Mouse (Mus musculus) kidney, adult 2 months (tissue): Measurements from ENCODE around the gene Tmem120a. TPM values are rescaled to one million over a fixed set of nuclear protein-coding genes. Genes with fewer than 3 reads are reported as not detected.

Experiments used
- DNase-seq: peaks from one replicate; pipeline ENCODE4 v3.0.0; 2021
- H3K27ac ChIP-seq: fragments of 200-500 bp; 2 replicates; pipeline ENCODE4 v1.5.1; 2012; ENCODE audit warnings: low read depth, low read length, control low read depth, inconsistent platforms; ENCODE audit not compliant: insufficient read depth
- H3K27me3 ChIP-seq: fragments of 200-500 bp; replicated peaks from 2 replicates; pipeline ENCODE4 v1.6.1; 2012; ENCODE audit warnings: mild to moderate bottlenecking, moderate library complexity, low read length, inconsistent platforms; ENCODE audit not compliant: control insufficient read depth, insufficient read depth
- H3K36me3 ChIP-seq: fragments of 200-500 bp; 2 replicates; pipeline ENCODE4 v1.6.1; 2012; ENCODE audit warnings: mild to moderate bottlenecking, moderate library complexity, low read length, inconsistent platforms; ENCODE audit not compliant: control insufficient read depth, insufficient read depth
- H3K4me1 ChIP-seq: fragments of 200-500 bp; 2 replicates; pipeline ENCODE4 v1.6.1; 2011; ENCODE audit warnings: low read length; ENCODE audit not compliant: control insufficient read depth, insufficient read depth
- H3K4me3 ChIP-seq: fragments of 200-500 bp; 2 replicates; pipeline ENCODE4 v1.5.1; 2011; ENCODE audit warnings: mild to moderate bottlenecking, low read depth, low read length, control low read depth; ENCODE audit not compliant: insufficient read depth
- CTCF ChIP-seq: fragments of 200-500 bp; conservative IDR thresholded peaks from 2 replicates; pipeline ENCODE4 v1.5.1; 2011; ENCODE audit warnings: low read depth, mild to moderate bottlenecking, control low read depth, low read length, moderate library complexity, mixed read lengths; ENCODE audit not compliant: insufficient read depth, insufficient read length
- POLR2A ChIP-seq: fragments of 200-500 bp; IDR thresholded peaks from one replicate; pipeline ENCODE4 v1.6.1; 2011; ENCODE audit warnings: low read depth, low read length, control low read depth
- WGBS: fragments of 180-500 bp; shearing (Covaris S2); methylation state at CpG from one replicate; pipeline ENCODE4 v1.1.7; 2018; 5-methylcytosine and 5-hydroxymethylcytosine counted together
- polyA plus RNA-seq: library from polyadenylated mRNA; depleted of rRNA; stranded (reverse); fragments of >200 nt; gene quantifications from 2 replicates; pipeline ENCODE4 v1.2.3, GENCODE M21; 2012; rRNA removed

Tmem120a gene
- polyA plus RNA-seq, result 91.3 and 96.7 TPM in 2 replicates

GRCm38 (mm10) chr5:135743741-135744609 lies at the start of gene Tmem120a:
Gene Tmem120a (minus strand): TSS chr5:135744448.
- Histone ChIP-seq H3K36me3 (no peaks in the 10 kb centered on the region), H3K4me3 (peak within 1 kb of the TSS; percentile 70), H3K4me1 (peaks cover 9% of the 10 kb centered on the region; the same call in 1 of the 2 replicates), H3K27ac (peak within 1 kb of the TSS; percentile 79), H3K27me3 (no peaks in the 10 kb centered on the region)
- under 1% methylated on average over 60 of the region's 60 CpGs for WGBS
- peak; percentile 98 for DNase-seq
- TF ChIP-seq CTCF (no peak), POLR2A (peak; percentile 45)

- no peak overlapping the region for H3K4me3 ChIP-seq
- H3K36me3 ChIP-seq, result peaks cover 10% of the 10 kb centered on the region
- peaks cover 6% of the 10 kb centered on the region; the same call in 1 of the 2 replicates for H3K4me1 ChIP-seq
- no peak for TF ChIP-seq CTCF
- no peak for TF ChIP-seq POLR2A
- no peaks in the 10 kb centered on the region for H3K27me3 ChIP-seq
- 67% methylated on average over 4 of the region's 4 CpGs for WGBS
- DNase-seq, result peak; percentile 29
- H3K27ac ChIP-seq, result no peak overlapping the region
These were observed 38.7 kb upstream of the Tmem120a start for GRCm38 (mm10) chr5:135782901-135783300.

- H3K4me1 ChIP-seq, result peaks cover 21% of the 10 kb centered on the region
- no peaks in the 10 kb centered on the region for H3K27me3 ChIP-seq
- H3K27ac ChIP-seq, result no peak overlapping the region
- WGBS, result 56% methylated on average over 8 of the region's 8 CpGs
- peaks cover under 1% of the 10 kb centered on the region; the same call in 1 of the 2 replicates for H3K36me3 ChIP-seq
- DNase-seq, result no peak
- H3K4me3 ChIP-seq, result no peak overlapping the region
- TF ChIP-seq POLR2A (no peak), CTCF (no peak)
These were observed 36.1 kb upstream of the Tmem120a start for GRCm38 (mm10) chr5:135780331-135780730.

GRCm38 (mm10) chr5:135778471-135779445 lies 34.5 kb upstream of the Tmem120a start, which contains the start of gene Mdh2:
Gene Mdh2 (plus strand): TSS chr5:135778480.
- peaks cover 21% of the 10 kb centered on the region for H3K4me1 ChIP-seq
- peak within 1 kb of the TSS; percentile 96 for H3K27ac ChIP-seq
- TF ChIP-seq CTCF, result no peak
- peak; percentile 97 for TF ChIP-seq POLR2A
- H3K4me3 ChIP-seq, result peak within 1 kb of the TSS; percentile 93
- WGBS, result under 1% methylated on average over 70 of the region's 70 CpGs
- no peaks in the 10 kb centered on the region; the same call in 1 of the 2 replicates for H3K36me3 ChIP-seq
- peak; percentile 100 for DNase-seq
- no peaks in the 10 kb centered on the region for H3K27me3 ChIP-seq

- TF ChIP-seq CTCF (no peak), POLR2A (no peak)
- peak within 1 kb of the TSS; percentile 93 for H3K4me3 ChIP-seq
- WGBS, result under 1% methylated on average over 45 of the region's 45 CpGs
- H3K4me1 ChIP-seq, result peaks cover 21% of the 10 kb centered on the region
- H3K27ac ChIP-seq, result peak within 1 kb of the TSS; percentile 96
- no peaks in the 10 kb centered on the region; the same call in 1 of the 2 replicates for H3K36me3 ChIP-seq
- H3K27me3 ChIP-seq, result no peaks in the 10 kb centered on the region
- no peak for DNase-seq
These were observed 33.7 kb upstream of the Tmem120a start, which contains the start of gene Styxl1 for GRCm38 (mm10) chr5:135777796-135778470. Gene Styxl1 (minus strand): TSS chr5:135778385.

GRCm38 (mm10) chr5:135776546-135776945 lies 32.3 kb upstream of the Tmem120a start:
- WGBS, result 51% methylated on average over 4 of the region's 4 CpGs

More at GRCm38 (mm10) chr5:135776546-135776945, 32.3 kb upstream of the Tmem120a start:
- Histone ChIP-seq H3K36me3 (no peaks in the 10 kb centered on the region), H3K27ac (no peak overlapping the region), H3K4me3 (no peak overlapping the region), H3K27me3 (no peaks in the 10 kb centered on the region), H3K4me1 (peaks cover 21% of the 10 kb centered on the region)
- TF ChIP-seq CTCF, result no peak
- TF ChIP-seq POLR2A, result no peak
- DNase-seq, result peak; percentile 74
